Mouse (Mus musculus) embryonic fibroblast, embryonic 13.5 days (primary cell): ENCODE measurements at regions not wholly inside any gene's neighbourhood (a gene's known extent, or its start where the extent isn't known, plus 50 kb on each side); places are given as distances from the start of the nearest gene placed in this dataset.

Source experiments
- H3K27ac ChIP-seq: 2 replicates; pipeline ENCODE4 v1.5.1; 2012; ENCODE audit warnings: low read length, control low read depth, inconsistent platforms; ENCODE audit not compliant: insufficient read depth
- H3K4me1 ChIP-seq: 2 replicates; pipeline ENCODE4 v1.6.1; 2011; ENCODE audit warnings: low read length; ENCODE audit not compliant: control insufficient read depth, insufficient read depth
- H3K4me3 ChIP-seq: 2 replicates; pipeline ENCODE4 v1.5.1; 2011; ENCODE audit warnings: mild to moderate bottlenecking, control low read depth, low read length; ENCODE audit not compliant: insufficient read depth
- CTCF ChIP-seq: IDR thresholded peaks from 2 replicates; pipeline ENCODE4 v1.5.1; 2011; ENCODE audit warnings: mild to moderate bottlenecking, control low read depth, low read length, moderate library complexity, borderline replicate concordance; ENCODE audit not compliant: insufficient read depth
- POLR2A ChIP-seq: IDR thresholded peaks from 2 replicates; pipeline ENCODE4 v1.6.1; 2011; ENCODE audit warnings: low read depth, mild to moderate bottlenecking, control low read depth, low read length, moderate library complexity

- Histone ChIP-seq H3K4me1 (peaks cover 4% of the 10 kb centered on the region; the same call in 1 of the 2 replicates), H3K27ac (no peak overlapping the region), H3K4me3 (no peak overlapping the region)
- TF ChIP-seq CTCF (no peak), POLR2A (no peak)
Observed at GRCm38 (mm10) chr8:92133484-92134406, 223.7 kb upstream of the Irx5 start.

- no peak overlapping the region for H3K4me3 ChIP-seq
- peaks cover 4% of the 10 kb centered on the region; the same call in 1 of the 2 replicates for H3K4me1 ChIP-seq
- H3K27ac ChIP-seq: no peak overlapping the region
- TF ChIP-seq CTCF: no peak
- no peak for TF ChIP-seq POLR2A
Observed at GRCm38 (mm10) chr8:92132949-92133348, 224.5 kb upstream of the Irx5 start.

- Histone ChIP-seq H3K4me3 (no peak overlapping the region), H3K27ac (no peak overlapping the region), H3K4me1 (peaks cover 2% of the 10 kb centered on the region; the same call in 1 of the 2 replicates)
- TF ChIP-seq CTCF (no peak), POLR2A (no peak)
Observed at GRCm38 (mm10) chr8:92132526-92132925, 224.9 kb upstream of the Irx5 start.

- H3K27ac ChIP-seq: no peak overlapping the region
- TF ChIP-seq CTCF: no peak
- no peak overlapping the region for H3K4me3 ChIP-seq
- peaks cover 2% of the 10 kb centered on the region; the same call in 1 of the 2 replicates for H3K4me1 ChIP-seq
Observed at GRCm38 (mm10) chr8:92130025-92130557, 227.3 kb upstream of the Irx5 start.

- TF ChIP-seq POLR2A: no peak
- TF ChIP-seq CTCF: no peak
- Histone ChIP-seq H3K4me1 (peaks cover 2% of the 10 kb centered on the region; the same call in 1 of the 2 replicates), H3K27ac (no peak overlapping the region), H3K4me3 (no peak overlapping the region)
Observed at GRCm38 (mm10) chr8:92129241-92130015, 228.0 kb upstream of the Irx5 start.

- H3K27ac ChIP-seq: no peak overlapping the region
- peaks cover 2% of the 10 kb centered on the region; the same call in 1 of the 2 replicates for H3K4me1 ChIP-seq
- H3K4me3 ChIP-seq: no peak overlapping the region
- TF ChIP-seq CTCF (no peak), POLR2A (no peak)
Observed at GRCm38 (mm10) chr8:92125631-92126030, 231.8 kb upstream of the Irx5 start.

GRCm38 (mm10) chr8:92121296-92121695 lies 236.1 kb upstream of the Irx5 start:
- no peak overlapping the region for H3K4me3 ChIP-seq
- no peak overlapping the region for H3K27ac ChIP-seq
- TF ChIP-seq CTCF: no peak
- no peak for TF ChIP-seq POLR2A
- no peaks in the 10 kb centered on the region for H3K4me1 ChIP-seq

- Histone ChIP-seq H3K4me1 (no peaks in the 10 kb centered on the region), H3K4me3 (no peak overlapping the region), H3K27ac (no peak overlapping the region)
- TF ChIP-seq POLR2A (no peak), CTCF (no peak)
Observed at GRCm38 (mm10) chr8:92115479-92116267, 241.8 kb upstream of the Irx5 start.
